Mouse (Mus musculus) frontal cortex, postnatal 10 days (tissue): ENCODE measurements around the gene Mup1.
"Not testable (repeated sequence)": the region's sequence is repeated elsewhere in the genome, so short reads cannot be mapped to it uniquely, and the experiment has no call there.

Experiments used
- DNase-seq, 2 experiments: peaks; one replicate each; pipeline ENCODE4 v3.0.0; 2022; ENCODE audit warnings: low spot score in 2 of 2, mixed read lengths in 1 of 2

Gene Mup1

GRCm38 (mm10) chr4:60501860-60502259 lies at the start of gene Mup1:
Gene Mup1, minus strand, starts transcription at chr4:60501960.
- DNase-seq: not testable (repeated sequence)
